Mouse (Mus musculus): ENCODE data around the gene Hsd17b14.

DNA sequence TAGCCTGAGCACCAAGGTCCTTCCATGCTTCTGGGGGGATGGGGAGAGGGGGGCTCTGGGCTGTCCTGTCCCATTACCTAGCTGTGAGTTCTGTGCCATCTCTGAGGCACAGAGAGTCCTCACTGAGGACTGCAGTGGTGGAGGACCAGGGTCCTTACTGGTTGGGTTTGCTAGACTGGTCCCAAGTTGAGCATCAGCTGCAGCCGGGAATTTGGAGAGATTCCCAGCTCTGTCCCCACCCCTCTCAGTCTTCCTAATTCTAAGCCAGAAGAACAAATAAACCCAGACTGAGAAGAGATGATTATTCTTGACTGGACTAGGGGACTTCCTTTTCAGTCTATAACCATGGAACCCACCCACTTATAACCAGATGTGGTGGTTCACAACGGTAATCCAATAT, 24.1 kb upstream of the Hsd17b14 start:
- no peak for TF ChIP-seq CTCF (IDR thresholded peaks at IDR 0.05; ENCODE audit: borderline replicate concordance, insufficient read depth, low read length)
- TF ChIP-seq POLR2A (IDR thresholded peaks at IDR 0.05; ENCODE audit: low read depth, low read length), result 0 out of 2 replicates have a peak, but pooled peaks have one; percentile 28
